Mouse (Mus musculus) hindbrain, postnatal 0 days (tissue): Measurements from ENCODE around the gene Ctnnd2. TPM values are rescaled to one million over a fixed set of nuclear protein-coding genes. Genes with fewer than 3 reads are reported as not detected.
A peak's percentile ranks its signal among the peaks of the same experiment; 100 is the strongest.

Experiments
- ATAC-seq: fragments of 200-750 bp; cut with Nextera tagmentation; 2 replicates; pipeline ENCODE4 v1.8.0; 2017; ENCODE audit warnings: mild to moderate bottlenecking, moderate TSS enrichment, moderate library complexity
- DNase-seq: peaks from one replicate; pipeline ENCODE4 v3.0.0-alpha.2; 2015; ENCODE audit warnings: low spot score
- H3K27ac ChIP-seq: fragments of 300-500 bp; sonication (generic); 2 replicates; pipeline ENCODE4 v1.5.1; 2014; ENCODE audit warnings: mild to moderate bottlenecking
- H3K27me3 ChIP-seq: fragments of 300-500 bp; sonication (generic); 2 replicates; pipeline ENCODE4 v1.6.1; 2014; ENCODE audit warnings: low read length, mixed read lengths; ENCODE audit not compliant: insufficient read depth
- H3K36me3 ChIP-seq: fragments of 300-500 bp; sonication (generic); 2 replicates; pipeline ENCODE4 v1.6.1; 2014; ENCODE audit warnings: low read length, mixed read lengths; ENCODE audit not compliant: insufficient read depth
- H3K4me1 ChIP-seq: fragments of 300-500 bp; sonication (generic); 2 replicates; pipeline ENCODE4 v1.6.1; 2014; ENCODE audit warnings: antibody characterized with exemption, low read length, mixed read lengths; ENCODE audit not compliant: insufficient read depth
- H3K4me2 ChIP-seq: fragments of 300-500 bp; sonication (generic); 2 replicates; pipeline ENCODE4 v1.6.1; 2014; ENCODE audit warnings: low read depth, mild to moderate bottlenecking, low read length, moderate library complexity, mixed read lengths
- H3K4me3 ChIP-seq: fragments of 300-500 bp; sonication (generic); 2 replicates; pipeline ENCODE4 v1.5.1; 2014; ENCODE audit warnings: low read length
- H3K9ac ChIP-seq: fragments of 300-500 bp; sonication (generic); replicated peaks from 2 replicates; pipeline ENCODE4 v1.6.1; 2014; ENCODE audit warnings: mild to moderate bottlenecking, low read length, moderate library complexity, mixed read lengths
- H3K9me3 ChIP-seq: fragments of 300-500 bp; sonication (generic); 2 replicates; pipeline ENCODE4 v1.6.1; 2016; ENCODE audit warnings: low read length, mixed read lengths
- CTCF ChIP-seq: IDR thresholded peaks from 2 replicates; pipeline ENCODE4 v1.5.1; 2016; ENCODE audit warnings: antibody characterized with exemption, control low read depth, low read depth
- WGBS: fragments of 180-500 bp; shearing (Covaris S2); extraction: QIAGEN DNeasy Blood & Tissue Kit; methylation state at CpG from one replicate; pipeline ENCODE4 v1.1.7; 2014; 5-methylcytosine and 5-hydroxymethylcytosine counted together
- polyA plus RNA-seq: library from polyadenylated mRNA; unstranded; fragments of >200 nt; fragmentation: Nextera tagmentation; extraction: Ambion mirVana; gene quantifications from 2 replicates; pipeline ENCODE4 v1.2.1, GENCODE M21; 2015
- total RNA-seq: library from RNA; depleted of rRNA; stranded (reverse); fragments of >200 nt; gene quantifications from 2 replicates; pipeline ENCODE4 v1.2.3, GENCODE M21; 2014

The Ctnnd2 gene
- total and polyA plus RNA-seq, 2 experiments from 2014 or later: 67.2 to 157 TPM

- no peak for TF ChIP-seq CTCF
- Histone ChIP-seq H3K27me3 (no peaks in the 10 kb centered on the region), H3K9ac (no peak overlapping the region), H3K4me3 (no peak overlapping the region), H3K4me2 (no peak overlapping the region), H3K36me3 (no peaks in the 10 kb centered on the region), H3K4me1 (peaks cover 8% of the 10 kb centered on the region; the same call in 1 of the 2 replicates), H3K9me3 (no peaks in the 10 kb centered on the region), H3K27ac (no peak overlapping the region)
- DNase-seq (no peak), ATAC-seq (peak; percentile 48; the same call in 1 of the 2 replicates)
Observed at GRCm38 (mm10) chr15:30780977-30781376, 608.6 kb downstream of the Ctnnd2 start.

DNA sequence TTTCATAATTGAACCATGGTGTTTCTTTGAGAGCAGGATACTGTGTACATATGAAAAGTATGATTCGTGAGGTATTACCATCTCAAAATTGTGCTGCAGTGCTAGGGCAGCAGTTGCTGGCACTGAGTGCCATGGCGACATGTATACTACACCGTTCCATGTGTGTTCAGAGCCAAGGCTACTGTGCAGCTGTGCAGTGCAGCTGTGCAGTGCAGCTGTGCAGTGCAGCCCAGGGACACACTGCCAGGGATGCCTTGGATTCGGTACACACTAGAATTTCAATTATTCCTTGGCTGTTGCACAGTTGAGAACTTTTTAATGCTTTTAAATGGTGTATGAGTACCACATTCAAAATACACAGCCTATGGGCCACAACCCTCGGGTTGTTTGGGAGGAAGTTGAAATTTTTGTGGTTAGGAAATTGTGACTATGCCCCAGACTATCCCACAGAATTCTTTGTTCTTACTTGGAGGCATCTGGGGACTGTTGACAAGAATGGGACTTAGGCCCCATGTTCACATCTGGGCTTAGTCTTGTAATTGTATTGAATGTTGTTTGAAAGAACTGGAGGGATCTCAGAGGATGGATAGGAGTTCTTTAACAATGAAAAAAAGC lies 613.4 kb downstream of the Ctnnd2 start:
- ATAC-seq: no peak
- H3K27ac ChIP-seq: no peak overlapping the region
- no peak for DNase-seq
- peaks cover 7% of the 10 kb centered on the region; the same call in 1 of the 2 replicates for H3K4me1 ChIP-seq
- H3K9ac ChIP-seq: no peak overlapping the region
- no peak overlapping the region for H3K4me2 ChIP-seq
- H3K9me3 ChIP-seq: no peaks in the 10 kb centered on the region
- no peak overlapping the region for H3K4me3 ChIP-seq
- H3K27me3 ChIP-seq: no peaks in the 10 kb centered on the region
- H3K36me3 ChIP-seq: no peaks in the 10 kb centered on the region
- TF ChIP-seq CTCF: no peak
- WGBS: 92% methylated on average over 5 of the region's 5 CpGs

GRCm38 (mm10) chr15:30793260-30793659 lies 620.9 kb downstream of the Ctnnd2 start:
- no peaks in the 10 kb centered on the region for H3K36me3 ChIP-seq
- WGBS: 80% methylated on average over 3 of the region's 3 CpGs
- H3K27me3 ChIP-seq: no peaks in the 10 kb centered on the region
- H3K4me3 ChIP-seq: no peak overlapping the region
- no peak overlapping the region for H3K27ac ChIP-seq
- no peak overlapping the region for H3K4me2 ChIP-seq
- H3K9ac ChIP-seq: no peak overlapping the region
- H3K4me1 ChIP-seq: no peaks in the 10 kb centered on the region
- ATAC-seq (no peak), DNase-seq (no peak)
- no peaks in the 10 kb centered on the region for H3K9me3 ChIP-seq
- TF ChIP-seq CTCF: no peak

DNA sequence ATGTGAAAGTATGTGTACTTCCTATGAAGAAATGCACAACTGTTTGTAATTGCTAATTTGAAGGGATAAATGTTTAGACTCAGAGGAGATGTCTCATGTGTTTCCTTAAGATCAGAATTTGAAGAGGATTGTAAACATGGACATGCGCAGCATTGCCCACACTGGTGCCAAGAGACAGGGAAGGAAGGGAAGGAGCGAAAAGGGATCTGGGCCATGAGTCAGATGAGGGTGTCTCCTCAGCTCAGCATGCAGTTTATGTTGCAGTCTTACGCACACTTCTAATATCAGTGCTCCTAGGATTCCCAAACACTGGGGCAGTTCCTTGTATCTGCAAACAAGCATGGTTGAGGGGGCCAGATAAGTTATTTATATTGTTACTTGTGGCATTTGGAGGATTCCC lies 623.3 kb downstream of the Ctnnd2 start:
- ATAC-seq (no peak), DNase-seq (no peak)
- no peak overlapping the region for H3K4me2 ChIP-seq
- no peak overlapping the region for H3K27ac ChIP-seq
- no peak for TF ChIP-seq CTCF
- 88% methylated on average over 3 of the region's 3 CpGs for WGBS
- no peak overlapping the region for H3K9ac ChIP-seq
- no peaks in the 10 kb centered on the region for H3K27me3 ChIP-seq
- no peaks in the 10 kb centered on the region for H3K4me1 ChIP-seq
- H3K9me3 ChIP-seq: no peaks in the 10 kb centered on the region
- no peak overlapping the region for H3K4me3 ChIP-seq
- no peaks in the 10 kb centered on the region for H3K36me3 ChIP-seq

DNA sequence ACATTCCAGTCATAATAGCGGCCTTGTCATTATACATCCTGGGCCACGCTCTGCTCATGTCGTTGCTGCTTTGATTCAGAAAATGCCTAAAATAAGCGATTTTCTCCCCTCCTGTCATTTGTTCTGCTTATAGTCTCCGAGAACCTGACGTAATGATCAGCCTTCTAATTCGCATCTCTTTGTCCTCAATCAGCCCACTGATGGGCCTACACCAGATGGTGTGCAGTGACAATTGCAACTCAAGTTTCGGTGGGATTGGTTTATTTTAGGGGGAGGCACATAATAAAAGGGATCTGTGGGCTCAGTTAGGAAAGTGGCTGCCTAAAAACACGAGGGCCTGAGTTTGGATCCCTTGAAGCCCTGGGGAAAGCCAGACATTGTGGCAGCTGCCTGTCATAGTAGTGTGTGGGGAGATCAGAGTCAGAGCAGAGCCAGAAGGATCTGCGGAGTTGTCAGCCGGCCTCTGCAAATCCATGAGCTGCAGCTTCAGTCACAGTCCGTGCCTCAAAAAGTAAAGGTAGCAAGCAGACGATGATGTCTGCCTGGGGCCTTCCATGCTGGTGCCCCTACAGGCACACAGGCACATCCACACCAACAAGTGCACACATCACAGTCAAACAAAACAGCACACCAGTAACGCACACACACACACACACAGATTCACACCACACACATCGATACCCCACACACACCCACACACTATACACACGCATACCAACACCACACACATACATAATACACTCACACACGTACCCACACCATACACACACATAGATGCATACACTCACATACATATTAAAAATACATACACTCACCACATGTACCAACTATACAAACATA lies 655.3 kb downstream of the Ctnnd2 start:
- peak; percentile 63 for ATAC-seq
- Histone ChIP-seq H3K36me3 (no peaks in the 10 kb centered on the region), H3K9ac (no peak overlapping the region), H3K27ac (no peak overlapping the region), H3K4me2 (no peak overlapping the region), H3K27me3 (no peaks in the 10 kb centered on the region), H3K4me1 (no peaks in the 10 kb centered on the region), H3K9me3 (no peaks in the 10 kb centered on the region), H3K4me3 (no peak overlapping the region)
- 72% methylated on average over 17 of the region's 17 CpGs for WGBS
- TF ChIP-seq CTCF: no peak
- peak; percentile 10 for DNase-seq

DNA sequence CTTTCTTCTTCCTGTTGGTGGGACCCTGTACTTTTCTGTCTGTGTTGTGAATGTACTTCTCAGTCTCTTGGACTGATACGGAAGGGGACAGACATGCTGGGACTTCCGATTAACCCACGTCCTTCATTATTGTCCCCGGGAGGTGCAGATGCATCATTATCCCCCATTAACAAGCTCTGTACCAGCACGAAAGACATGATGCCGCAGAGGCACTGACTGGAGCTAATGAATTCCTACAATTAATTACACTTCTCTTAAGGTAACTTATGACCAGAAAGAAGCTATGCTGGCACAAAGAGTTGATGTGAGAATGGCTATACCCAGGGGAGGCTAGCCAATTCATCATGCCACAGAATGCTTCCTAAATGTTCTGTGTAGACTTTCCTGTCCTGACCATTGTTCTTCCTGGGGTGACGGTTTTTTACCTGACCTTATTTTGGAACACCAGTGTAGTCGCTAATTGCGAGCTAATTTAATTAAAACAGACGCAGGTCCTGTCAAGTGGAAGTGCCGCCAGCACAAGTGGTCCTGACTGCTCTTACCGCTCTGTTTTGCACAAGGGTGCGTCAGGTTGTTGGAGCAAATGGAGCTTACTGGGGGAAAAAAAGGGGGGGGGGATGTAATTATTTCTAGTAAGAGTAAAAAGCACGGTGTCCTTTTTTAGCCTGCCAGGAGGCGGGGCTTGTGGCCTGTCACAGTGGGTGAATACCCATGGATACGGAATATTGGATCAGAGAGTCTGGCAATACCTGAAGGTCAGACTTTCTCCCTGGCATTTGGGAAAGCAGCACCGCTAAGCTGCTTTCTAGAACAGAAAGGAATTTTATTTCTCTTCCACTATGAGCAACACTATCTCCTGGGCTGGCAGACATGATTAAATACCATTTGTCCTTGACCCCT lies 685.1 kb downstream of the Ctnnd2 start:
- WGBS: 56% methylated on average over 17 of the region's 17 CpGs

More for the DNA sequence above, 685.1 kb downstream of the Ctnnd2 start:
- Histone ChIP-seq H3K27ac (no peak overlapping the region), H3K36me3 (no peaks in the 10 kb centered on the region; the same call in 1 of the 2 replicates), H3K9ac (no peak overlapping the region), H3K4me3 (no peak overlapping the region), H3K4me1 (no peaks in the 10 kb centered on the region), H3K4me2 (no peak overlapping the region), H3K9me3 (no peaks in the 10 kb centered on the region), H3K27me3 (no peaks in the 10 kb centered on the region)
- no peak for TF ChIP-seq CTCF
- DNase-seq: peak; percentile 13
- ATAC-seq: no peak
